Mouse (Mus musculus): Measurements from ENCODE around the gene Traf4. TPM values are rescaled to one million over a fixed set of nuclear protein-coding genes. Genes with fewer than 3 reads are reported as not detected.

Traf4 gene
- total RNA-seq, 2 experiments from 2014 or later = 11.1 to 13.3 TPM

DNA sequence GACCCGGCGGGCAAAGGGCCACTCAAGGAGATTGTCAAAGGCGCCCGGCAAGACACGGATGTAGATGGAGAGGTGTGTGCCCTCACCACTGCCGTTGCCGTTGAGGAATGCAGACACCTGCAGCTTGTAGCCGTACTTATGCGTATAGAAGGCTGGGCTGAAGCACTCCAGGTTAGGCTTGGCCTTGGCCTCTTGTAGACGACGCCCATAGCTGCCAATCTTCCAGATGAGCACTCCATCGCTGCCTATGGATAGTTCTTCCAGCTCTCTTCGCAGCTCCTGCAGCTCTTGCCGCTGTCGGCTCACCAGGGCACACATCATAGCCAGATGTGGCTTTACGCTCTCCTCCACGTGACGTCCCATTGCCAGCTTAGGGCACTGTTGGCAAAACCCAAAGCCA lies 5.2 kb downstream of the Traf4 start:
- no peak for DNase-seq (ENCODE audit: low spot score in 2 of 2)
- Histone ChIP-seq H3K4me3 (no peak overlapping the region), H3K27ac (no peak overlapping the region)
- TF ChIP-seq CTCF (conservative IDR thresholded peaks at IDR 0.05) = no peak

DNA sequence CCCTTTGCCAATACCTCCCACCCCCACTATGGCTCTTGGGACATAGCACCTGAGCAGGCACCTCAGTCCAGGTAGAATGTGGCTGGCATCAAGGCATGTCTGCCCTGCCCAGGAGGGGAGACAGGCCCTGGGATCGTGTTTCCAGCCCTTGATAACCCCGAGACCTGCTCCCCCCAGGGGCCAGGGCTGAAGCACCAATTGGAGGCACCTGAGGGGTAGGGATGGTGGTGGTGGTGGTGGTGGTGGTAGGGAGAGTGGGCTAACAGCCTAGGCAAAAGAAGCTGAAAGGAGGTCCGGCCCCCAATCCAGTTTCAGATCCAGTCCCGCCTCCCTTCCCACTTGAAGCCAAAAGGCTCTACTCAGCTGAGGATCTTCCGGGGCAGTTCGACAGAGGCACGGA lies 5.8 kb downstream of the Traf4 start:
- no peak overlapping the region for H3K27ac ChIP-seq
- TF ChIP-seq CTCF (conservative IDR thresholded peaks at IDR 0.05) = no peak
- DNase-seq (ENCODE audit: low spot score in 2 of 2) = no peak
- no peak overlapping the region for H3K4me3 ChIP-seq

DNA sequence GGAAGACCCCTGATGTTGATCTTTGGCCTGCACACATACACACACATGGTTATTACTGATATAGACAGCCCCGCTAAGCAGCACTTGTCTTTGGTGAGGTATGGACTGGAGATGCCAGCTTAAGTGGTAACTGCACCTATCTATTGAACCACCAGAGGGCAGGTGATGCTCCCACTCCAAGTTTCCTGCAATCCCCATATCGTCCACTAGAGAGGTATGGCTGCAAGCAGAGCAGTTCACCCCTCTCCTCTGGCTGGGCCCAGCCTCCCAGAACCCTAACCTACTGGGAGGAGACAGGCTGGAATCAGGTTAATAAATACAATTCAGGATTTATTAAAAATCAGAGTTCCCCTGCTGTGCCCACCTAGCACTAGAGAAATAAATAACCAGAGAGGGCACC lies 6.3 kb downstream of the Traf4 start:
- no peak overlapping the region for H3K27ac ChIP-seq
- peak; percentile 81 to 84 for DNase-seq (ENCODE audit: low spot score in 2 of 2)
- no peak overlapping the region for H3K4me3 ChIP-seq
- peak; percentile 99; the same call in 1 of the 2 replicates for TF ChIP-seq CTCF (conservative IDR thresholded peaks at IDR 0.05)

DNA sequence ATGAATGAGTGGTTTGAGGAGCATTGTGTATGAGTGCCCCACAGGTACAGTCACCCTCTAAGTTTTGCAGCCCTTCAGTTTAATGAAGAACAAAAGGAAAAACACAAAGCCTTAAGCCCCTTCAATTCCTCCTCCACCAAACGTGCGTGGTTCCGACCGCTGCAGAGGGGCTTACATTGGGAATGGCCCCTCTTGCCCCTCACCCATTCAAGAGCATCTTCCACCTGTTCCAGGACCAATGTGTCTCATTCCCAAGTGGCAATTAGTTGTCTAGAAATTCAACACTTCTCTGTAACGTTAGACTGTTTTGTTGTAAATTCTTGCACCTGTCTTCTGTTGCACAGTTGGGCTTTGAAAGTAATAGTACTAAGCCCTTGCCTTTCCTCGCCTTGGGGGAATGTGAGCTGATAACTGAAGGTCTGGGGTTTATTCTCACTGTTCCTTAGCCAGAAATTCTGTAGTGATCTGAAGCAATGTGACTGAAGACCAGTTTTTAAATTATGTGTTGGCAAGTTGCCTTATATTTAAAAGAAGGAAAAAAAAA lies 9.2 kb downstream of the Traf4 start:
- Histone ChIP-seq H3K27ac (no peak overlapping the region), H3K4me3 (no peak overlapping the region)
- TF ChIP-seq CTCF (conservative IDR thresholded peaks at IDR 0.05) = no peak
- no peak for DNase-seq (ENCODE audit: low spot score in 2 of 2)

DNA sequence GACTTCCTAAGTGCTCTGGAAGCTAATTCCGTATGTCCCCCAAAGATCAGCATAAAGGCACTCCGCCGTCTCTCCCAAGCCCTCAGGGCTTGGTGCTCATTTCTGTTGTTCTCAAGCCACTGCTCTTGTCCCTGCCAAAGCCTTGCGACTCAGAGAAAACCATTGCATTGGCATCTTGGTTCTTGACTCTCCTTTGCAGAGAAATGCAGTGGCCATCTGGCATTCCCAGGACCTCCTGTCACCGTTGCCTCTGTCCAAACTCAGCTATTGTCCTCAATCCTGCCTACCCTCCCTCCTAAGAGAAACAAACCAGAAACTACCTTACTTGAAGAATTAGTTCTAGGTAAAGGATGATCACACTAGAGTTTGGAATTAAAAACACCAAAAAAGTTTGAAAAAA lies 9.7 kb downstream of the Traf4 start:
- no peak for TF ChIP-seq CTCF (conservative IDR thresholded peaks at IDR 0.05)
- no peak for DNase-seq (ENCODE audit: low spot score in 2 of 2)
- Histone ChIP-seq H3K4me3 (no peak overlapping the region), H3K27ac (no peak overlapping the region)

DNA sequence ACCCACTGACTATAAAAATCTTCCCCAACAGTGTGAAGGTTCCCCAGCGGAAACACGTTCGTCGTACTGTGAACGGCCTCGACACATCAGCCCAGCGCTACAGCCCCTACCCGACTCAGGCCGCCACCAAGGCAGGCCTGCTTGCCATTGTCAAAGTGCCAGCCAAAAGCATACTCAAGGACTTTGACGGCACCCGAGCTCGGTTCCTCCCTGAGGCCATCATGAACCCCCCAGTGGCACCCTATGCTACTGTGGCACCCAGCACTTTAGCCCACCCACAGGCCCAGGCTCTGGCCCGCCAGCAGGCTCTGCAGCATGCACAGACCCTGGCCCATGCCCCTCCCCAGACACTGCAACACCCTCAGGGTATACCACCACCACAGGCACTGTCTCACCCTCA lies 11.6 kb downstream of the Traf4 start:
- DNase-seq (ENCODE audit: low spot score in 2 of 2) = no peak
- Histone ChIP-seq H3K27ac (peak overlapping the region; percentile 86), H3K4me3 (no peak overlapping the region)
- TF ChIP-seq CTCF (conservative IDR thresholded peaks at IDR 0.05) = no peak

DNA sequence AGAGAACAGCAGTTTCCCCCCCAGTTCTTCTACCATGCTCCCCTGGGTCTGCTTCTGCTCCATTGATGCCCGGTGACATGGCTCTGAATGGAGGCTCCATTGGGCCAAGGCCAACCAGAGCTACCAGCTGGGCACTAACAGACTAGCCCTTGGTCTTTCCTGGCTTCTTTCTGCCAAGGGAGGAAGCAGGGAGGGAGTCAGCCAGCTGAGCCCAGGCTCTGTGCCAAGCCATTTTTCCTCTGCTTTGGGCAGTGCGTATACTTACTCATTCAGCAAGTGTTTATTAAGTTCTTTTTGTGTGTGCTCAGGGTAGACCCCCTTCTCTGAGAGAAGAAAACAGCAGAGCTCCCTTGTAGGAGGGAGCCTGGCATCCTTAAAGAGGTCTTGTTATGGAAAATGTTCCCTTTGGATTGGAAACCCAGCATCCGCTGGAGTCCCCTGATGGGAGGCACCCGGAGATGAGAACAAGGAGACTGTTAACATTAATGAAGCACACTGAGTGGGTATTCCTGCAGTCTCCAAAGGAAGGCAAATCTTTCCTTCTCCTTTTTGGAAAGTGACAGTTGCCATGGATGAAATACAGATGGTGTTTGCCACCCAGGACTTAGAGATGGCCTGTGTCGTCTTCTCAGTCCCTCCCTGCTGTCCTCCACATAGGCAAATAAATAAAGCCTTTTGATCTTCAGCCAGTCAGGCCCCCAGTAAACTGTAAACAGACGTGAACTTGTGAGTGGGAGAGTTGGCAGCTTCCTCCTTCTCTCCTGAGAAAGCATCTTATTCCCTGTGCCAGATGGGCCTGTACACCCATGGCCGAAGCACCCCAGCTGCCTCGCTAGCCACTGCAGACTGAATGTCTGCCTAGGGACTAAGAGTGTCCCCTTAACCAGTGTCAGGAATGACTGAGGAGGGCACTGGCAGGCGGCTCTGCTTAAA lies 12.8 kb downstream of the Traf4 start:
- TF ChIP-seq CTCF (conservative IDR thresholded peaks at IDR 0.05) = no peak
- DNase-seq (ENCODE audit: low spot score in 2 of 2) = peak; percentile 77 to 91
- no peak overlapping the region for H3K4me3 ChIP-seq
- H3K27ac ChIP-seq = peak overlapping the region; percentile 86

DNA sequence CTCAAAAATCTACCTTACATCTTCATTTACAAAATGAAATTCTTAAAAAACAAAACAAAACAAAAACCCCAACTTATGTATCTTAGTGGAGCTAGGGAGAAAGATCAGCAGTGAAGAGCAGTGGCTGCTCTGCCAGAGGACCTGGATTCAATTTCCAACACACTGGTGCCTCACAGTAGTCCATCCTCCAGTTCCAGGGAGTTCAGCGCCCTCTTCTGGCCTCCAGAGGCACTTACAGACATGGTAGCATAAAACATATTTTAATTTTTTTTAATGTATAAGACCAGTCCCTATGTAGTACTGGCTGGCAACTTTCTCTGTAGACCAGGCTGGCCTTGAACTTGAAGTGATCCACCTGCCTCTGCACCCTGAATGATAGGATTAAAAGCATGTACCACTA lies 14.2 kb downstream of the Traf4 start:
- H3K27ac ChIP-seq = peak overlapping the region; percentile 86; the same call in 1 of the 2 replicates
- H3K4me3 ChIP-seq = no peak overlapping the region
- peak; percentile 70 for TF ChIP-seq CTCF (conservative IDR thresholded peaks at IDR 0.05)
- no peak for DNase-seq (ENCODE audit: low spot score in 2 of 2)

DNA sequence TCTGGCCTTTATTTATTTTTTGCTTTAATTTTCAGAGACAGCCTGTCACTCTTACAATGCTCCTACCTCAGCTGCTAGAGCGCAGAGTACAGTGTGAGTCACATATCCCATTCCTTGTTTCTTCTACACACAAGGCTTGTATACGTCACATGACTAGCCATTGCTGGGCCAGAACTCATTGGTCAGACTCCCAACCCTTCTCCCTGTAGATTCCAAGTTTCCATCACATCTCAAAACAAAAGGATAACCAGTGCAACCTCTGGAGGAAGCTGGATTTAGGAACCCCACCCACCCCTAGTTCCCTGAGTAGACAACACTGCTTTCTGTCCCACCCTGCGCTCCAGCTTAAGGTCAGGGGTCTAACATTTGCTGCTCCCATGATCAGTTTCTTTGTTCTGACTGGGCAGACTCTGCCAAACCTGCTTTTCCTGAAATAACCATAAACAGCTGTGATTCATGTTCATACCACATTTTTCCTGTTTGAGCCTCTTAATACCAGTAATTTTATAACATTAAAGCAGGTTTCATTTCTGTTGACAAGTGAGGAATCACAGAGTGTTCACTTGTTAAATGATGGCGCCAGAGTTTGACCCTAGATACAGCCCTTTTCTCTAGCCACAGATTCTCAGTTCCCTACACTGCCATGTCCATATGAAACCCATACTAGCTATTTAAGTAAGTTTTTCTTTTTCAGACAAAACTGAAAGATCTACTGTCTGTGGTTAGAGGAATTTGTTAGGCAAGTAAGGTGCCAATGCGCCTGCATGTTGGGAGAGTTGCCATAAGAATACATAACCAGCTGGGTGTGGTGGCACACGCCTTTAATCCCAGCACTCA lies 18.5 kb downstream of the Traf4 start:
- no peak for TF ChIP-seq CTCF (conservative IDR thresholded peaks at IDR 0.05)

DNA sequence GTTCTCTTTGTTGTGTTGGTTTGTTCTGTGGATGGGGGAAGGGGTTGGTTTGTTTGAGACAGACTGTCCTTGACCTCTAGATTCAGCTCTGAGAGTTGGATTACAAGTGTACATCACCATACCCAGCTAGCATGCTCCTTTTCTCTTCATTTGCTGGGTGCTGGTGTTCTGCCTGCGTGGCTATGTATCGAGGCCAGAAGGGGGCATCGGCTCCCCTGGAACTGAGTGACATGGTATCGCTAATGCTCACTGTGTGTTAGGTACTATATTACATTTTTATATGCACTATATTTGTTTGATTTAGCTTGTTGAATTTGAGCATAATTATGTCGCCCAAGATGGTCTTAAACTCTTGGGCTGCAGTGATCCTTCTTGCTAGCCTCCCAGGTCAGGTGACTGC lies 19.2 kb downstream of the Traf4 start:
- peak; percentile 56 for TF ChIP-seq CTCF (conservative IDR thresholded peaks at IDR 0.05)
- no peak for DNase-seq (ENCODE audit: low spot score in 2 of 2)
- Histone ChIP-seq H3K27ac (peak overlapping the region; percentile 51; the same call in 1 of the 2 replicates), H3K4me3 (no peak overlapping the region)

More for the DNA sequence above, 18.5 kb downstream of the Traf4 start:
- no peak for DNase-seq (ENCODE audit: low spot score in 2 of 2)
- H3K4me3 ChIP-seq = no peak overlapping the region
- peak overlapping the region; percentile 51; the same call in 1 of the 2 replicates for H3K27ac ChIP-seq

DNA sequence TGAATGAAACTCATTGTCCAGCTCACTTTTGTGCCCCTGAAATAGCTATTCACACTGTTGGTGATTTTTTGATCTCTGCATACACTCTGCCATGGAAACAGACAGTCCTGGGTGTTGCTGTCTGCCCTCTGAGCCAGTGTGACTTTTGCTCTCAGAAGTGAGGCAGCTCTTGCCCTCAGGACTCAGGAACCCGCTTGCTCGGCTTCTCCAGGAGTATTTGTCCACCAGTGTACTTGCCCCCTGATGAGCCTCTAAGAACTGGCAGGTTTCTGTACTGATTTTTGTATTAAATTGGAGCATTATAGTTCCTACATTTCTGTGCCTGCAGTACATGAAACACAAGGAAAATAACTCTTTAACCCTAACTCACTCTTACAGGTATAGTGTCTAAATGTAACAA lies 21.9 kb downstream of the Traf4 start:
- TF ChIP-seq CTCF (conservative IDR thresholded peaks at IDR 0.05) = no peak
- H3K4me3 ChIP-seq = no peak overlapping the region
- H3K27ac ChIP-seq = peak overlapping the region; percentile 53; the same call in 1 of the 2 replicates
- no peak for DNase-seq (ENCODE audit: low spot score in 2 of 2)

DNA sequence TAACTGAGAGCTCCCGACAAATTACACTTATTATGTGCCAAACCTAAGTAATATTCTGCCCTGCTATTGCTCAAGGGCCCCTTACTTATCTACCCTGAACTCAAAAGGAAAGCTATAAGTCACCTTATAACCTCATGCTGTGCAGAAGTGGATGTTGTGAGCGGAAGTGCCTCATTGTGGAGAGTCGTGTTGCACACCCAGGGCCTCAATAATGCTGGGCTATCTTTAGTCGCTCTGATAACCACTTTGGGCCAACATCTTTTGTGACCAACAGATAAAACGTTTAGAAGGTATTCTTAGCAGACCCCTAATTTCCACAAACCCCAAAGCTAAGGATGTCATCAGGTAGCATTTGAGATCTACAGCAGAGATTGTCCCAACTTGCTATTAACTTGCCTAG lies 24.7 kb downstream of the Traf4 start:
- no peak for TF ChIP-seq CTCF (conservative IDR thresholded peaks at IDR 0.05)
- no peak overlapping the region for H3K4me3 ChIP-seq
- H3K27ac ChIP-seq = no peak overlapping the region
- no peak for DNase-seq (ENCODE audit: low spot score in 2 of 2)

DNA sequence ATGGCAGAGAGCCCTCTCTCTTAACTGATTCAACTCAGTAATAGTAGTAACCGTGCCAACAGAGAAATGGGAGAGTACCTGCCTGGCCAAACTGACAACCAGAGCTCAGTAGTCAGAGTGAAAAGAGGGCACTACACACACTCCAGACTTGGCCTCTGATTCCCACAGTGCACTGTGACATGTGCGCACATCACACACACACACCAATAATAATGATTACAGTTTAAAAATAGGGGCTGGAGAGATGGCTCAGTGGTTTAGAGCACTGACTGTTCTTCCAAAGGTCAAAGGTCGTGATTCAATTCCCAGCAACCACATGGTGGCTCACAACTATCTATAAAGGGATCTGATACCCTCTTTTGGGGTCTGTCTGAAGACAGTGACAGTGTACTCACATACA lies 27.4 kb downstream of the Traf4 start:
- no peak for DNase-seq (ENCODE audit: low spot score in 2 of 2)
- no peak overlapping the region for H3K27ac ChIP-seq
- TF ChIP-seq CTCF (conservative IDR thresholded peaks at IDR 0.05) = no peak

More for the DNA sequence above, 27.4 kb downstream of the Traf4 start:
- H3K4me3 ChIP-seq = no peak overlapping the region
